Mouse (Mus musculus) spleen, adult 2 months (tissue): ENCODE results near the gene Tinf2.

Experiments used
- CTCF ChIP-seq: fragments of 200-500 bp; IDR thresholded peaks from 2 replicates; pipeline ENCODE4 v1.5.1; 2011; ENCODE audit warnings: mild to moderate bottlenecking, inconsistent platforms; ENCODE audit not compliant: insufficient read depth, insufficient read length, insufficient replicate concordance; ENCODE audit errors: extremely low read depth
- POLR2A ChIP-seq: fragments of 200-500 bp; IDR thresholded peaks from 2 replicates; pipeline ENCODE4 v1.6.1; 2011; ENCODE audit warnings: low read depth, low read length, inconsistent platforms

DNA sequence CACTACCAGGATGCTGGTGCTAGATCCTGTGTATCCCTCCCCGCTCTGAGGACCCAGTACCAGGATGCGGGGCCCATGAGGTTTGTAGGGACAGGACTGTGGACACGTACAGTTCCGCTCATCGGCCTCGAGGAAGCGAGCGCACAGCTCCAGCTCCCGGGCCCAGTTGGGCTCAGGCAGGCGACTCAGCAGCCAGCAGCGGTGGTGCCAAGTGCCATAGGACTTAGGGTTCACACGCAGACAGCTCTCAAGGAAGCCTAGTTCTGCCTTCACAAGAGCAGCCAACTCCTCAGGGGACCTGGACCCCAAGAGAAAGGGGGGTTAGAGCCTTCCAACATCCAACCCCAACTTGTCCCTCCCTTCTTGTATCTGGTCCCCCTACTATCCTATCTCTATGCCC, 39.0 kb upstream of the Tinf2 start:
- TF ChIP-seq CTCF (no peak), POLR2A (no peak)
